Mouse (Mus musculus) forebrain, embryonic 12.5 days (tissue): ENCODE results near the gene Gtf2h1. TPM values are rescaled to one million over a fixed set of nuclear protein-coding genes. Genes with fewer than 3 reads are reported as not detected.
"Not testable (repeated sequence)": the region's sequence is repeated elsewhere in the genome, so short reads cannot be mapped to it uniquely, and the experiment has no call there.

Experiments used
- ATAC-seq: fragments of 200-750 bp; cut with Nextera tagmentation; 2 replicates; pipeline ENCODE4 v1.8.0; 2017; ENCODE audit warnings: moderate TSS enrichment; ENCODE audit not compliant: low FRiP score
- H3K27ac ChIP-seq: fragments of 300-500 bp; sonication (generic); 2 replicates; pipeline ENCODE4 v1.5.1; 2016; ENCODE audit warnings: mild to moderate bottlenecking
- H3K27me3 ChIP-seq: fragments of 300-500 bp; sonication (generic); 2 replicates; pipeline ENCODE4 v1.6.1; 2016; ENCODE audit warnings: mild to moderate bottlenecking
- H3K36me3 ChIP-seq: fragments of 300-500 bp; sonication (generic); replicated peaks from 2 replicates; pipeline ENCODE4 v1.6.1; 2016; ENCODE audit warnings: mild to moderate bottlenecking
- H3K4me1 ChIP-seq: fragments of 300-500 bp; sonication (generic); 2 replicates; pipeline ENCODE4 v1.6.1; 2016
- H3K4me2 ChIP-seq: fragments of 300-500 bp; sonication (generic); 2 replicates; pipeline ENCODE4 v1.6.1; 2016; ENCODE audit warnings: mild to moderate bottlenecking, moderate library complexity
- H3K4me3 ChIP-seq: fragments of 300-500 bp; sonication (generic); replicated peaks from 2 replicates; pipeline ENCODE4 v1.5.1; 2016; ENCODE audit warnings: mild to moderate bottlenecking
- H3K9ac ChIP-seq: fragments of 300-500 bp; sonication (generic); 2 replicates; pipeline ENCODE4 v1.6.1; 2016; ENCODE audit warnings: mild to moderate bottlenecking
- H3K9me3 ChIP-seq: fragments of 300-500 bp; sonication (generic); 2 replicates; pipeline ENCODE4 v1.6.1; 2016
- WGBS: fragments of 180-500 bp; shearing (Covaris S2); methylation state at CpG from one replicate; pipeline ENCODE4 v1.1.7; 2016; 5-methylcytosine and 5-hydroxymethylcytosine counted together
- polyA plus RNA-seq: library from polyadenylated mRNA; unstranded; fragments of >200 nt; fragmentation: Nextera tagmentation; extraction: Ambion mirVana; gene quantifications from 2 replicates; pipeline ENCODE4 v1.2.1, GENCODE M21; 2016

Gtf2h1 gene
- polyA plus RNA-seq, 1 experiment from 2014 or later, result 52.6 TPM

DNA sequence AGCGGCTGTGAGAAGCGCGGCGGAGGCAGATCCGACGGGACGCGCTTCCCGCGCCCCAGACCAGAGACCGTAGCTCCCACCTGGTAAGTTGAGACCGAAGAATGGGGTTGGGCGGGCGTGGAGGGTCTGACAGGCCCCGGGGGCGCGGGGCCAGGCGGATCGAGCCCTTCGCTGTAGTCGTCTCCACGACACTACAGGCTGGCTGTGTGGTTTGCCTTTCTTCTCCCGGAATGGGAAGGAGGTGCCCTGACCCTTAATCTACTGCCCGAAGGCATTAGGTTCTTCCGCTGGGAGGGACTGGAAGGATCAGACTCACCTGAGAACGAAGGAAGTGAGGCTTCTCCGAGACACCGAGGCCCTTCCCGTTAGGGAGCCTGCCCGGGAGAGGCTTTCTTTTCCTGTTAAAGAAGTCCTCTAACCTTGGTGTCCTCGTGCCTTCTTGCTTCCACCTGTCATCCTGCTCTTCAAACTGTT lies 340 bp downstream of the Gtf2h1 start:
- Histone ChIP-seq H3K4me3 (peak overlapping the region; percentile 97), H3K27ac (peak overlapping the region; percentile 79), H3K4me1 (peaks cover 28% of the 10 kb centered on the region), H3K4me2 (peak overlapping the region; percentile 92), H3K9ac (peak overlapping the region; percentile 95), H3K27me3 (no peaks in the 10 kb centered on the region), H3K9me3 (no peaks in the 10 kb centered on the region), H3K36me3 (peaks cover 14% of the 10 kb centered on the region)
- WGBS, result under 1% methylated on average over 31 of the region's 31 CpGs
- ATAC-seq, result no peak

DNA sequence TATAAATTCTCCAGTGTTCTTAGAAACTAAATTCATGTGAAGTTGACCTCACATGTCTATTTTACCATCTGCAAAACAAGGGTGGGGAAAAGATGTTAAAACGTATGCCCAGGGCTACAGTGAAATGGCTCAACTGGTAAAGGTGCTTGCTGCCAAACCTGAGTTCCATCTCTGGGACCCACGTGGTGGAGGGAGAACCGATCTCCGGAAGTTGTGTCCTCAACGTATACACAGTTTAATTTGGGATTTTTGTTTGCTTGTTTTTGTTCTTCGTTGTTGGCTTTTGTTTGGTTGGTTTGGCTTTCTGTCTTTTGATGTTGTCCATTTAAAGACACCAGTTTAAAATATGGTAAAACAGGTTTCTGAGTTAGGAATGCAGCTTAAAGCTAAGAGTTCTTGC lies 876 bp downstream of the Gtf2h1 start:
- WGBS, result 66% methylated on average over 6 of the region's 6 CpGs
- Histone ChIP-seq H3K4me2 (peak overlapping the region; percentile 92), H3K4me1 (peaks cover 28% of the 10 kb centered on the region), H3K9me3 (no peaks in the 10 kb centered on the region), H3K27me3 (no peaks in the 10 kb centered on the region), H3K27ac (no peak overlapping the region), H3K36me3 (peaks cover 18% of the 10 kb centered on the region), H3K4me3 (peak overlapping the region; percentile 97), H3K9ac (peak overlapping the region; percentile 95)
- ATAC-seq, result no peak

GRCm38 (mm10) chr7:46810325-46810724 lies 14.4 kb downstream of the Gtf2h1 start:
- no peak overlapping the region for H3K27ac ChIP-seq
- no peak overlapping the region for H3K9ac ChIP-seq
- H3K4me1 ChIP-seq, result no peaks in the 10 kb centered on the region
- H3K9me3 ChIP-seq, result no peaks in the 10 kb centered on the region
- WGBS, result 95% methylated on average over 6 of the region's 6 CpGs
- H3K36me3 ChIP-seq, result peaks cover 72% of the 10 kb centered on the region
- H3K27me3 ChIP-seq, result no peaks in the 10 kb centered on the region
- ATAC-seq, result no peak
- H3K4me2 ChIP-seq, result no peak overlapping the region
- no peak overlapping the region for H3K4me3 ChIP-seq

- Histone ChIP-seq H3K4me3 (no peak overlapping the region), H3K27me3 (no peaks in the 10 kb centered on the region), H3K36me3 (peaks cover 82% of the 10 kb centered on the region), H3K4me2 (no peak overlapping the region), H3K27ac (no peak overlapping the region), H3K9ac (no peak overlapping the region), H3K9me3 (no peaks in the 10 kb centered on the region), H3K4me1 (no peaks in the 10 kb centered on the region)
- ATAC-seq, result no peak
- WGBS, result 92% methylated on average over 4 of the region's 4 CpGs
Measured at GRCm38 (mm10) chr7:46814012-46814411, 18.1 kb downstream of the Gtf2h1 start.

GRCm38 (mm10) chr7:46820876-46821632 lies 25.2 kb downstream of the Gtf2h1 start:
- H3K27me3 ChIP-seq, H3K27ac ChIP-seq, H3K9me3 ChIP-seq, H3K4me1 ChIP-seq, ATAC-seq, H3K4me3 ChIP-seq, H3K4me2 ChIP-seq, H3K9ac ChIP-seq: not testable (repeated sequence)
- peaks cover 69% of the 10 kb centered on the region for H3K36me3 ChIP-seq
- 94% methylated on average over 15 of the region's 15 CpGs for WGBS

DNA sequence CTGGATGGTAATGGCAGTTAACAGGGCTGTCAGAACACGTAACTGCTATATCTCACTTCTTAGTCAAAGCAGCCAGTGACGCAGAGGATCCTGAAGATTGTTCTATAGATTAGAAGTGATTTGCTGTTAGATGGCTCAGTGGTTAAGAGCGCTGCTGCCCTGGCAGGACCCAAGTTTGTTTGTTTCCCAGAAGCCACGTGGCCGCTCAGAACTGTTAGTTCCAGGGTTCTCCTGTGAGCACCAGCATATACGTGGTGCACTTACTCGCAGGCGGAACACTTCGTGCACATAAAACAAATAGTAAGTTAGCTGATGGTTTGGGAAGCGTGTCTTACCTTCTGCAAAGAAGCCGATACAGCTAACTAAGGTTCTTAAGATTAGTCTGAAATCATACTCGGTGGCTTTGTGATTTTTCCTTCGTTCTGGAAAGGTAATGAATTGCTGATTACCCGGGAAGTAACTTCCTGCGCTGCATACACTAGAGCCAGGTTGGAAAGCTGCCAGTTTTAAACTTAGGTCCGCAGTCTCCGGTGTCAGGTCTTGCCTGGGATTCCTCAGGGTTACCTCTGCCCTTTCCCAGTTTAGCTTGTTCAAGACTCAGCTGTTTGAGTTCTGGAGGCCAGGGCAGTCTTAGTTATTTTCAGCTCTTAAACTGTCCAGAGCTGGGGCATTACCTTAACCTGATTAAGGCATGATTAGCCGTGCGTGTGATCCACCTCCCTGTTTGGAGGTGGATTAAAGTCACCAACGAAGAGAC lies 31.3 kb downstream of the Gtf2h1 start:
- Histone ChIP-seq H3K36me3 (peaks cover 18% of the 10 kb centered on the region), H3K4me3 (no peak overlapping the region), H3K4me2 (no peak overlapping the region), H3K9ac (no peak overlapping the region), H3K27ac (no peak overlapping the region), H3K27me3 (no peaks in the 10 kb centered on the region), H3K4me1 (no peaks in the 10 kb centered on the region), H3K9me3 (no peaks in the 10 kb centered on the region)
- WGBS, result 83% methylated on average over 20 of the region's 20 CpGs
- no peak for ATAC-seq

- H3K4me3 ChIP-seq, result no peak overlapping the region
- no peak overlapping the region for H3K4me2 ChIP-seq
- H3K27ac ChIP-seq, result no peak overlapping the region
- H3K9me3 ChIP-seq, result no peaks in the 10 kb centered on the region
- WGBS, result 86% methylated on average over 2 of the region's 2 CpGs
- no peaks in the 10 kb centered on the region for H3K27me3 ChIP-seq
- H3K36me3 ChIP-seq, result peaks cover 12% of the 10 kb centered on the region
- no peak for ATAC-seq
- no peaks in the 10 kb centered on the region for H3K4me1 ChIP-seq
- no peak overlapping the region for H3K9ac ChIP-seq
Measured at GRCm38 (mm10) chr7:46827803-46828184, 31.9 kb downstream of the Gtf2h1 start.

GRCm38 (mm10) chr7:46829911-46830310 lies 34.0 kb downstream of the Gtf2h1 start:
- no peaks in the 10 kb centered on the region for H3K36me3 ChIP-seq
- peaks cover 1% of the 10 kb centered on the region for H3K4me1 ChIP-seq
- no peak overlapping the region for H3K4me3 ChIP-seq
- H3K27me3 ChIP-seq, result no peaks in the 10 kb centered on the region
- H3K4me2 ChIP-seq, result no peak overlapping the region
- 89% methylated on average over 12 of the region's 12 CpGs for WGBS
- no peak for ATAC-seq
- H3K27ac ChIP-seq, result no peak overlapping the region
- H3K9ac ChIP-seq, result no peak overlapping the region
- no peaks in the 10 kb centered on the region for H3K9me3 ChIP-seq

DNA sequence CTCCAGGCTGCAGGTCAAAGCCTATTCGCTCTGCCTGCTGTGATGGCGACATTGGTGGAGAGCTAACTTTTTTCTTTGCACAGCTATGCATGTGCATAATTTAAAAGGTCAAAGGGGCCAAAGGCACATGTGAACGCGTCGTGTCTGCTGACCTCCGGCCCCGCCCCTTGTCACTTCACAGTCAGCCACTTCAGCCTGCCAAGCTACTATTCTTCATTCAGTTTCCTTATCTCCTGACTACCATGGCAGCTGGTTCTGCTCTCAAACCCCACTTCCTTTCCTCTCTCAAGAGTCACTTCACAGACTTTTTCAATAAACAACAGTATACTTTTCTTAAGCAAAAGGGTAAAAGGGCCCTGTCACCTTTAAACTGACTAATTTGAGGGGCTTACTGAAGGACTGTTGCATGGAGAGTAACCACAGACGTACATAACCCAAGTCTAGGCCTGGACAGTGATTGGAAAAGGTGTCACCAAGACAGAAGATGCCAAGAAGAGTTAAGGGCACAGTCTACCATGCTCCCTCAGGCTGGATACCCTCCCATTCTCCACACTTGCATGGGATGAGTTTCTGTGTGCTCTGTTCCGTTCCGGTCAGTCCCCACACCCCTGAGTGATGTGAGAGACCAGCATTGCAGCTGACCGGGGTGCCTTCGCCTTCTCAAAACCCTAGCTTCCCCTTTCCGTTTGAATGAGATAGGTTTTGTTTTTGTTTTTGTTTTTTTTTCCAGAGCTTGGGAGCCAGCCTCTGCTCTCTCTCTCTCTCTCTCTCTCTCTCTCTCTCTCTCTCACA lies 35.1 kb downstream of the Gtf2h1 start:
- H3K9ac ChIP-seq, result no peak overlapping the region
- no peak for ATAC-seq

DNA sequence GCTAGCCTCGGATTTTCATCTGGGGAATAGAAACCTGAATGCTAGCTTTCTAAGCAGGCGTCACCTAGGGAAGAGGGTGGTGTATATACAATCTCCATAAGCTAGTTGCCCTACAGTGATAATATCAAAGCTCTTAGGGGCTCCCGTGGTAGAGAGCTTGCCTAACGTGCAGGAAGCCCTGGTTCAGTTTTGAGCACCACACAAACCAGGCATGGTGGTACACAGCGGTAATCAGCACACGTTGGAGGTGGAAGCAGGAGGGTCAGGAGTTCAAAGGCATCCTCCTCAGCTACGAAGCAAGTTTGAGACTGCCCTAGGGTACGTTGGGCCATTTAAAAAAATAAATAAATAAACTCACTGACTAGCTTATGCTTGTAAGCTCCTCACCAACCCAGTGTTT lies 35.8 kb downstream of the Gtf2h1 start:
- H3K4me2 ChIP-seq, result no peak overlapping the region
- no peak overlapping the region for H3K4me3 ChIP-seq
- peaks cover 7% of the 10 kb centered on the region for H3K4me1 ChIP-seq
- no peaks in the 10 kb centered on the region for H3K27me3 ChIP-seq
- no peaks in the 10 kb centered on the region for H3K36me3 ChIP-seq
- H3K27ac ChIP-seq, result no peak overlapping the region
- H3K9me3 ChIP-seq, result no peaks in the 10 kb centered on the region
- no peak for ATAC-seq
- 86% methylated on average over 8 of the region's 8 CpGs for WGBS
- no peak overlapping the region for H3K9ac ChIP-seq

More for the DNA sequence above, 35.1 kb downstream of the Gtf2h1 start:
- peaks cover 7% of the 10 kb centered on the region for H3K4me1 ChIP-seq
- H3K27ac ChIP-seq, result no peak overlapping the region
- no peaks in the 10 kb centered on the region for H3K36me3 ChIP-seq
- no peak overlapping the region for H3K4me3 ChIP-seq
- 71% methylated on average over 13 of the region's 13 CpGs for WGBS
- no peak overlapping the region for H3K4me2 ChIP-seq
- H3K9me3 ChIP-seq, result no peaks in the 10 kb centered on the region
- no peaks in the 10 kb centered on the region for H3K27me3 ChIP-seq

DNA sequence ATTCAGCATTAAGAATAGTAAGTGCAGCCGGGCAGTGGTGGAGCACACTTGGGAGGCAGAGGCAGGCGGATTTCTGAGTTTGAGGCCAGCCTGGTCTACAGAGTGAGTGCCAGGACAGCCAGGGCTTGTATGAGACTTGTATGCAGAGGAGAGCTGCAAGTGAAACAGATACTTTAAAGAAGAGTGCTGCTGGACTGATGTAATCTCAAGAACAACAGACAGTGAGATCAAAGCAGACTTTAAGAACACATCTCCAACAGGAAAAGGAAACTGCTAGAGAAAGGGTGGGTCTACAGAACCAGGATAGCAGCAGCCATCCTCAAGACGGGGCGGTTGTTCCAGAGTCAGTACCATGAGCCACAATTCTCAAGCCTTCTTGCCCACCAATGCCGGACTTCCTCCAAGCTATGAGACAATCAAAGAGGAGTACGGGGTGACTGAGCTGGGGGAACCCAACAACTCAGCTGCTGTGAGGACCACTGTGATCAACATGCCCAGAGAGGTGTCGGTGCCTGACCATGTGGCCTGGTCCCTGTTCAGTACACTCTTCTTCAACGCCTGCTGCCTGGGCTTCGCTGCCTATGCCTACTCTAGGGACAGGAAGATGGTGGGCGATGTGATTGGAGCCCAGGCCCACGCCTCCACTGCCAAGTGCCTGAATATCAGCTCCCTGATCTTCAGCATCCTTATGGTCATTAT lies 36.4 kb downstream of the Gtf2h1 start:
- H3K36me3 ChIP-seq, H3K9ac ChIP-seq: not testable (repeated sequence)
- 88% methylated on average over 11 of the region's 11 CpGs for WGBS

GRCm38 (mm10) chr7:46833266-46833665 lies 37.4 kb downstream of the Gtf2h1 start:
- Histone ChIP-seq H3K4me1 (peaks cover 13% of the 10 kb centered on the region), H3K9ac (no peak overlapping the region), H3K4me3 (no peak overlapping the region), H3K36me3 (no peaks in the 10 kb centered on the region), H3K27me3 (no peaks in the 10 kb centered on the region), H3K9me3 (no peaks in the 10 kb centered on the region), H3K4me2 (no peak overlapping the region), H3K27ac (no peak overlapping the region)
- ATAC-seq, result no peak
- WGBS, result 88% methylated on average over 6 of the region's 6 CpGs

More for the DNA sequence above, 36.4 kb downstream of the Gtf2h1 start:
- H3K9me3 ChIP-seq, H3K4me3 ChIP-seq, ATAC-seq, H3K4me2 ChIP-seq, H3K4me1 ChIP-seq, H3K27ac ChIP-seq, H3K27me3 ChIP-seq: not testable (repeated sequence)
